In the genomic region with DNA sequence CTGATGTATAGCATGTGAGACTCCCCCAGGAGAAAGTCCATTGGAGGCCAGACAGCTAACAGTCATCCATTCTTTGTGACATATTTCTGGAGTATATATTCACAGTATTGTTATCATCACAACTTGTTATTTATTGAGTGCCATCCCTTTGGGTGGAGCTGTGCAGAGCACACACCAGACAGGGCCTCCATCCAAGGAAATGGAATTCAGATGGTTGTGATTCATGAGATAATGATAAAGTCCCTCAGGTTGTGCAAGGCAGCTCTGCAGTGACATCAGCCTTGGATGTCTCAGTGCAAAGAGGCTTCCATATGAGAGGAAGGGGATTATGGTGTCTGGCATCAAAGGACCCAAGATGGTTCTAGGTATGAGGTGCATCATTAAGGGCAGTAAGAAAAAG, we compare ENCODE assay signal across 22 mouse cellular contexts.
DNase-seq lines count a peak whose midpoint lies in the region; ATAC-seq and TF ChIP-seq lines count a peak whose summit lies in the region.
"Had no signal": no experiment of that assay in that cellular context is flagged by ENCODE, and none has a peak within 500 bp of the region (broad histone marks: within the 10 kb centered on the region; RNA-seq: fewer than 3 reads in every experiment).

No protein-coding gene starts in this region.

- DNase-seq in MN1 (ENCODE audit: low spot score): peak; percentile 55
- DNase-seq in skeletal muscle tissue, adult 2 months (ENCODE audit: low read depth, low spot score): peak; percentile 47
- DNase-seq in spleen, postnatal 36 days (ENCODE audit: low spot score in 2 of 2): no peak
- DNase-seq: B cell, adult 2 months; cerebellum, adult 8-10 months; cerebellum, postnatal 36 days; kidney, postnatal 25 days; layer of hippocampus, postnatal 36 days; right cerebral cortex, adult 18-20 months; spleen, adult 18-20 months had no signal

- H3K4me1 ChIP-seq in intestine, embryonic 15.5 days (replicated peaks): no peaks in the 10 kb centered on the region
- no peaks in the 10 kb centered on the region for H3K4me1 ChIP-seq in intestine, postnatal 0 days (replicated peaks; ENCODE audit: control insufficient read depth, insufficient read depth, low read length)
- peaks cover 3% of the 10 kb centered on the region; the same call in 1 of the 2 replicates for H3K4me1 ChIP-seq in lung, embryonic 16.5 days (replicated peaks; ENCODE audit: control insufficient read depth, insufficient read depth, low read length)
- H3K4me1 ChIP-seq: forebrain, embryonic 10.5 days; heart, embryonic 15.5 days; limb, embryonic 12.5 days; neural tube, embryonic 15.5 days had no signal

- no peak overlapping the region for H3K4me2 ChIP-seq in intestine, embryonic 15.5 days (replicated peaks)
- H3K4me2 ChIP-seq in intestine, postnatal 0 days (replicated peaks; ENCODE audit: low read depth): no peak overlapping the region
- no peak overlapping the region for H3K4me2 ChIP-seq in lung, embryonic 16.5 days (ENCODE audit: low read depth, low read length)
- H3K4me2 ChIP-seq: heart, embryonic 15.5 days; hindbrain, embryonic 14.5 days; limb, embryonic 12.5 days; neural tube, embryonic 15.5 days had no signal

- TF ChIP-seq CTCF in intestine, postnatal 0 days (IDR thresholded peaks at IDR 0.05; ENCODE audit: low read depth): no peak

- no peak overlapping the region for H3K9ac ChIP-seq in intestine, embryonic 15.5 days
- H3K9ac ChIP-seq in intestine, postnatal 0 days (ENCODE audit: low read depth, low read length): no peak overlapping the region
- no peak overlapping the region for H3K9ac ChIP-seq in lung, embryonic 16.5 days (ENCODE audit: low read length)
- H3K9ac ChIP-seq: heart, embryonic 15.5 days; hindbrain, embryonic 14.5 days; limb, embryonic 12.5 days; liver, embryonic 14.5 days; neural tube, embryonic 15.5 days had no signal

- no peaks in the 10 kb centered on the region for H3K9me3 ChIP-seq in intestine, embryonic 15.5 days
- H3K9me3 ChIP-seq in intestine, postnatal 0 days (ENCODE audit: control insufficient read depth): no peaks in the 10 kb centered on the region
- H3K9me3 ChIP-seq in lung, embryonic 16.5 days (ENCODE audit: control insufficient read depth, low read length): no peaks in the 10 kb centered on the region
- H3K9me3 ChIP-seq: forebrain, embryonic 10.5 days; heart, embryonic 15.5 days; limb, embryonic 12.5 days; neural tube, embryonic 15.5 days had no signal

- H3K4me3 ChIP-seq in intestine, embryonic 15.5 days (replicated peaks): no peak overlapping the region
- no peak overlapping the region for H3K4me3 ChIP-seq in intestine, postnatal 0 days (ENCODE audit: low read depth, low read length)
- H3K4me3 ChIP-seq in lung, embryonic 16.5 days (ENCODE audit: low read length): no peak overlapping the region
- H3K4me3 ChIP-seq: forebrain, embryonic 10.5 days; heart, embryonic 15.5 days; limb, embryonic 12.5 days; neural tube, embryonic 15.5 days had no signal

- H3K36me3 ChIP-seq in intestine, embryonic 15.5 days: no peaks in the 10 kb centered on the region
- no peaks in the 10 kb centered on the region for H3K36me3 ChIP-seq in intestine, postnatal 0 days (ENCODE audit: control insufficient read depth, insufficient read depth)
- no peaks in the 10 kb centered on the region for H3K36me3 ChIP-seq in lung, embryonic 16.5 days (ENCODE audit: control insufficient read depth, insufficient read depth, low read length)
- H3K36me3 ChIP-seq: forebrain, embryonic 10.5 days; heart, embryonic 15.5 days; limb, embryonic 12.5 days; neural tube, embryonic 15.5 days had no signal

- no peaks in the 10 kb centered on the region for H3K27me3 ChIP-seq in intestine, embryonic 15.5 days (replicated peaks)
- no peaks in the 10 kb centered on the region for H3K27me3 ChIP-seq in intestine, postnatal 0 days (replicated peaks; ENCODE audit: control insufficient read depth, insufficient read depth, low read length)
- no peaks in the 10 kb centered on the region for H3K27me3 ChIP-seq in lung, embryonic 16.5 days (ENCODE audit: control insufficient read depth, insufficient read depth, low read depth, low read length)
- H3K27me3 ChIP-seq: heart, embryonic 15.5 days; limb, embryonic 12.5 days; neural tube, embryonic 15.5 days had no signal

- 0 out of 2 replicates have a peak, but pooled peaks have one; percentile 17 for ATAC-seq in intestine, embryonic 15.5 days
- ATAC-seq in intestine, postnatal 0 days: no peak
- peak; percentile 91 for ATAC-seq in lung, embryonic 16.5 days (ENCODE audit: low read depth)
- ATAC-seq in activated CD4-positive, CD25-positive, alpha-beta regulatory T cell, adult 4 months: no peak
- ATAC-seq: forebrain, embryonic 16.5 days had no signal

- H3K27ac ChIP-seq in intestine, embryonic 15.5 days: no peak overlapping the region
- H3K27ac ChIP-seq in intestine, postnatal 0 days (ENCODE audit: low read depth, low read length): no peak overlapping the region
- peak overlapping the region; percentile 88 for H3K27ac ChIP-seq in lung, embryonic 16.5 days (ENCODE audit: low read length)
- H3K27ac ChIP-seq: forebrain, embryonic 10.5 days; heart, embryonic 15.5 days; hindbrain, embryonic 14.5 days; limb, embryonic 12.5 days; liver, embryonic 14.5 days; macrophage; neural tube, embryonic 15.5 days had no signal

Comparison
In these comparisons a context has a peak if more than half of its experiments do, and no peak if none do; other contexts are left out.
1. ATAC-seq: peak in intestine, embryonic 15.5 days (single experiment) and lung, embryonic 16.5 days (single experiment); none in intestine, postnatal 0 days (single experiment) and activated CD4-positive, CD25-positive, alpha-beta regulatory T cell, adult 4 months (single experiment).
2. DNase-seq: peak in MN1 (single experiment) and skeletal muscle tissue, adult 2 months (single experiment); none in spleen, postnatal 36 days (0 of 2).